Mouse (Mus musculus) lung, adult 2 months (tissue): ENCODE results near the gene Ninl.

Experiments
- CTCF ChIP-seq: fragments of 200-500 bp; IDR thresholded peaks from 2 replicates; pipeline ENCODE4 v1.5.1; 2011; ENCODE audit warnings: mild to moderate bottlenecking, low read length, control low read depth; ENCODE audit not compliant: insufficient read depth
- POLR2A ChIP-seq: fragments of 200-500 bp; IDR thresholded peaks from 2 replicates; pipeline ENCODE4 v1.6.1; 2011; ENCODE audit warnings: low read depth, mild to moderate bottlenecking, control low read depth, low read length, borderline replicate concordance; ENCODE audit errors: extremely low read depth

DNA sequence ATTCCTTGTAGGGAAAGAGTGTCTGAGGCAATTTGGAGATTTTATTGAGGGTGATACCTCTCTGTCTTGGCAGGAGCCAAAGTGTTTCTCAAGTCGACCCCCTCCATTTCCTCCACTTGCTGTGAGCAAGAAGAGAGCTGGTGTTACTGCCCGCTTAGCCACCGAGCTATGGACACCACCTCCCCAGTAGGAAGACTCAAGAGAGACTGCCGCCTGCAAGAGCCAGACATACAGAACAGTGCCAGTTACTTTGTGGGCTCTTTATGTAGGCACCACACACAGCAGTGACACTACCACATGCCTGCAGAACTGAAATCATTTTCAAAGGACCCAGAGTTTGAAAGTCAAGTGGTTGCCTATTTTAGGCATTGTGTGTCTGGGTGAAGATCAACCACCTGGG is 48.1 kb downstream of the Ninl start:
- TF ChIP-seq POLR2A (no peak), CTCF (no peak)
